Mouse (Mus musculus) adrenal gland, postnatal 10 days (tissue): ENCODE measurements around the gene Rpl11. TPM values are rescaled to one million over a fixed set of nuclear protein-coding genes. Genes with fewer than 3 reads are reported as not detected.
A peak's percentile ranks its signal among the peaks of the same experiment; 100 is the strongest.

ENCODE experiments used
- DNase-seq: peaks from one replicate; pipeline ENCODE4 v3.0.0; 2021; ENCODE audit warnings: mixed read lengths
- total RNA-seq, 2 experiments: library from RNA; stranded (reverse); gene quantifications; 2 replicates each; pipeline ENCODE4 v1.2.3; 2021

Gene Rpl11
- total RNA-seq, 2 experiments from 2014 or later = 633 to 663 TPM

- DNase-seq = no peak
Measured at GRCm38 (mm10) chr4:136027416-136028131, 25.7 kb downstream of the Rpl11 start.

GRCm38 (mm10) chr4:136025350-136025749 lies 27.9 kb downstream of the Rpl11 start:
- DNase-seq = no peak

GRCm38 (mm10) chr4:136022924-136023323 lies 30.3 kb downstream of the Rpl11 start:
- no peak for DNase-seq

GRCm38 (mm10) chr4:136021549-136022047 lies 31.6 kb downstream of the Rpl11 start, which contains the start of gene Eloa:
TSS of gene Eloa (minus strand) at chr4:136021763.
- DNase-seq = peak; percentile 100

GRCm38 (mm10) chr4:136020743-136021548 lies 32.3 kb downstream of the Rpl11 start:
- peak; percentile 44 for DNase-seq

- DNase-seq = no peak
Measured at GRCm38 (mm10) chr4:136016059-136016602, 37.1 kb downstream of the Rpl11 start.

- DNase-seq = no peak
Measured at GRCm38 (mm10) chr4:136010586-136010985, 42.6 kb downstream of the Rpl11 start.

GRCm38 (mm10) chr4:136008782-136009447 lies 44.3 kb downstream of the Rpl11 start:
- DNase-seq = no peak

- DNase-seq = no peak
Measured at GRCm38 (mm10) chr4:136006821-136007220, 46.4 kb downstream of the Rpl11 start.

- DNase-seq = no peak
Measured at GRCm38 (mm10) chr4:136004921-136005320, 48.3 kb downstream of the Rpl11 start.

GRCm38 (mm10) chr4:136004107-136004675 lies 49.0 kb downstream of the Rpl11 start:
- DNase-seq = peak; percentile 39

GRCm38 (mm10) chr4:135995118-135995517 lies 58.1 kb downstream of the Rpl11 start:
- no peak for DNase-seq

- DNase-seq = no peak
Measured at GRCm38 (mm10) chr4:135993941-135994340, 59.3 kb downstream of the Rpl11 start.

- no peak for DNase-seq
Measured at GRCm38 (mm10) chr4:135987714-135988113, 65.5 kb downstream of the Rpl11 start.

- peak; percentile 95 for DNase-seq
Measured at GRCm38 (mm10) chr4:135986943-135987710, 66.1 kb downstream of the Rpl11 start, which contains the start of gene Pithd1. TSS of gene Pithd1 (minus strand) at chr4:135987264.

- no peak for DNase-seq
Measured at GRCm38 (mm10) chr4:135986301-135986942, 66.8 kb downstream of the Rpl11 start.

GRCm38 (mm10) chr4:135985769-135986168 lies 67.5 kb downstream of the Rpl11 start:
- no peak for DNase-seq

- no peak for DNase-seq
Measured at GRCm38 (mm10) chr4:135985193-135985592, 68.0 kb downstream of the Rpl11 start.

GRCm38 (mm10) chr4:135984556-135984955 lies 68.7 kb downstream of the Rpl11 start:
- no peak for DNase-seq

- DNase-seq = no peak
Measured at GRCm38 (mm10) chr4:135981524-135982063, 71.6 kb downstream of the Rpl11 start.
